Mouse (Mus musculus) testis, adult 2 months (tissue): Measurements from ENCODE around the gene Prcc. TPM values are rescaled to one million over a fixed set of nuclear protein-coding genes. Genes with fewer than 3 reads are reported as not detected.

Experiments used
- H3K27ac ChIP-seq: fragments of 200-500 bp; 2 replicates; pipeline ENCODE4 v1.5.1; 2012; ENCODE audit warnings: low read depth, low read length; ENCODE audit not compliant: control insufficient read depth, insufficient read depth
- H3K27me3 ChIP-seq: fragments of 200-500 bp; 2 replicates; pipeline ENCODE4 v1.6.1; 2012; ENCODE audit warnings: mild to moderate bottlenecking, low read length, moderate library complexity; ENCODE audit not compliant: control insufficient read depth, insufficient read depth
- H3K36me3 ChIP-seq: fragments of 200-500 bp; 2 replicates; pipeline ENCODE4 v1.6.1; 2012; ENCODE audit warnings: mild to moderate bottlenecking, low read length; ENCODE audit not compliant: control insufficient read depth, insufficient read depth
- H3K4me1 ChIP-seq: fragments of 200-500 bp; 2 replicates; pipeline ENCODE4 v1.6.1; 2012; ENCODE audit warnings: low read length; ENCODE audit not compliant: control insufficient read depth, insufficient read depth
- H3K4me3 ChIP-seq: fragments of 200-500 bp; 2 replicates; pipeline ENCODE4 v1.5.1; 2012; ENCODE audit warnings: low read depth, mild to moderate bottlenecking, low read length, moderate library complexity, mixed read lengths; ENCODE audit not compliant: control insufficient read depth
- CTCF ChIP-seq: fragments of 200-500 bp; IDR thresholded peaks from 2 replicates; pipeline ENCODE4 v1.5.1; 2012; ENCODE audit warnings: low read depth, mild to moderate bottlenecking, inconsistent platforms, low read length, moderate library complexity; ENCODE audit not compliant: control insufficient read depth, insufficient read depth, insufficient replicate concordance
- POLR2A ChIP-seq: fragments of 200-500 bp; IDR thresholded peaks from 2 replicates; pipeline ENCODE4 v1.6.1; 2012; ENCODE audit warnings: low read depth, mild to moderate bottlenecking, inconsistent platforms, low read length, moderate library complexity; ENCODE audit not compliant: control insufficient read depth
- polyA plus RNA-seq: library from polyadenylated mRNA; depleted of rRNA; stranded (reverse); fragments of >200 nt; gene quantifications from 2 replicates; pipeline ENCODE4 v1.2.3, GENCODE M21; 2012; rRNA removed

Prcc gene
- polyA plus RNA-seq, 1 experiment = 16.2 TPM

DNA sequence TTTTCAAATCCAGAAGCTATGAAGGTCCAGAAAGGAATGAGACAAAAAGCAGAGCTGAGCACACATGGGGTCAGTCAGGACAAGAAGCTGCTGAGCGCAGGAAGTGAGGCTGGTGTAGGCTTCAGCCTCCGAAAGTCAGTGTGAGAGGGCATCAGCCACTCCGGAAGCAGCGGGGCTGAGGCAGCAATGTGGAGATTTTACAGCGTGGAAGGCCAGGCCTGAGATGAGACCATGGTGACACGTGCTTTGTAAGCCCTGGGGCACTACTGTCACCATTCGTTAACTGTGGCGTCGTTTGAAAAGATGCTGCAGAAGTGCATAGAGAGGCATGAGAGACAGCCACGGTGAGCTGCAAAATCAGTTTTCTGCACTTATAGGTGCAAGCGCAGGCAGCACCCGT lies 67.2 kb downstream of the Prcc start:
- Histone ChIP-seq H3K4me3 (peak overlapping the region; percentile 76), H3K27ac (no peak overlapping the region), H3K36me3 (no peaks in the 10 kb centered on the region), H3K27me3 (no peaks in the 10 kb centered on the region), H3K4me1 (peaks cover 12% of the 10 kb centered on the region)
- TF ChIP-seq CTCF (no peak), POLR2A (0 out of 2 replicates have a peak, but pooled peaks have one; percentile 28)

DNA sequence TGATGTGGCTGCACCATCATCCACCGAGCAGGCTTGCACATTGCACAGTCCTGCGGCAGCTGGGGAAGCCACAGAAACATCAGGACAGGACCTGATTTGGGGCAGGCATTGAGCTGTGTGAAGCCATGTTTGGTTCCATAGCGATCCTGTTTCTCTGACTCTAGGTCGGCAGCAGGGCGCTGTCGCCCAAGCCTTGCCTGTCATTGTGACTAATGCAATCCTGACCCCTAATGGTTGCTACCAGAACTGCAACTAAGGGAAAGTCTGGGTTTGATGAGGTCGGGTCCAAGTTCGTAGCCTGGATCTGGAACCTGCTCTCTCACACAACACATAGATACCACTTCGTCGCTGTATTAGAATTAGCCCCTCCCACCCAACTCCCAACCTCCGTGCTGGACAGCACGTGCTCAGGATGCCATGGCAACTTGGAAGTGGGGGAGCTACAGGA lies 68.7 kb downstream of the Prcc start:
- TF ChIP-seq POLR2A = peak; percentile 35; the same call in 1 of the 2 replicates
- peak; percentile 82; the same call in 1 of the 2 replicates for TF ChIP-seq CTCF
- Histone ChIP-seq H3K4me1 (peaks cover 12% of the 10 kb centered on the region), H3K36me3 (no peaks in the 10 kb centered on the region), H3K4me3 (peak overlapping the region; percentile 76), H3K27ac (peak overlapping the region; percentile 3; the same call in 1 of the 2 replicates), H3K27me3 (no peaks in the 10 kb centered on the region)

DNA sequence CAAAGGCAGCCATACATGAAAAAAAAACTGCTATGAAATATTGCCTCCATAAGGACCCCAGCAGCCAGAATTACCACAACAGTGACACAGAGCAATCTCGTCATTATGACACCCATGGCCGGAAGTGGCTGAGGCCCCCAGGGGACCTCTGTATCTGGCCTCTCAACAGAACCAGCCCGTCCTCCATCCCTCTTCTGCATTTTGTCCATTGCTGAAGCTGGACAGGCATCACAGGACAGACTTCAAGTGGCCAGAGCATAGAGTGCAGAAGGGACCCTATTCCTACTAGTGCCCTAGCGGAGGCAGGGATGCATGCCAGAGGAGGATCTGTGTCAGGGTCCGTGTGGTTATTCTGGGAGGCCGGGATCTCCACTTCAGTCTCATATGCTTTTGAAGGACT lies 69.2 kb downstream of the Prcc start:
- Histone ChIP-seq H3K27me3 (no peaks in the 10 kb centered on the region), H3K4me1 (peaks cover 12% of the 10 kb centered on the region), H3K27ac (peak overlapping the region; percentile 3; the same call in 1 of the 2 replicates), H3K4me3 (peak overlapping the region; percentile 76), H3K36me3 (no peaks in the 10 kb centered on the region)
- TF ChIP-seq POLR2A (no peak), CTCF (no peak)

DNA sequence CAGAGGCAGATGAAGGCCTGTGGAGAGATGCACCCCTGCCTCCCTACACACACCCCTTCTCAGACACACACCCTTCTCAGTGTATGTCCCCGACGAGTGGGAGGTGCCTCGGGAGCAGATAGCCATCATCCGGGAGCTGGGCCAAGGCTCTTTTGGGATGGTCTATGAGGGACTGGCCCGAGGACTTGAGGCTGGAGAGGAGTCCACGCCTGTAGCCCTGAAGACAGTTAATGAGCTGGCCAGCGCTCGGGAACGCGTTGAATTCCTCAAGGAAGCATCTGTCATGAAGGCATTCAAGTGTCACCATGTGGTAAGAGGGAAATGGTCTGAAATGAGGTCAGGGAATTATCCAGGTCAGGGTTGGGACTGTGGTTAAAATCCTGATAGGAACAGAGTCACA lies 72.5 kb downstream of the Prcc start:
- TF ChIP-seq CTCF (no peak), POLR2A (no peak)
- Histone ChIP-seq H3K27ac (no peak overlapping the region), H3K4me1 (peaks cover 14% of the 10 kb centered on the region), H3K4me3 (no peak overlapping the region), H3K27me3 (no peaks in the 10 kb centered on the region), H3K36me3 (no peaks in the 10 kb centered on the region)

DNA sequence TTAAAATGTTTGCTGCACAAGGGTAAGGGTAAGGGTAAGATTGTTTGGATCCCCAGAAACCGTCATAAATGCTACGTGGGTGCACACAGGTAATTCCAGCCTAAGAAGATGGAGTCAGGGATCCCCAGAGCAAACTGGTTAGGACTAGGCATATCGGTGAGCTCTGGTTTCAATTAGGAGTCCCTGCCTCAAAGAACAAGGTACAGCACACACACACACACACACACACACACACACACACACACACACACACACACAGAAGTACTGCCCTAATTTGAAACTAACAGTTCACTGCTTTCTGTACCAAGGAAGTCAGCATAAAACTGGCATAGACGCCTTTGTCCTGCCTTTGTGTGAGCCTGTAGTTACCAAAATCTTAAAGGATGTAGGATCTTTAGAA lies 73.0 kb downstream of the Prcc start:
- H3K4me3 ChIP-seq = no peak overlapping the region
- no peaks in the 10 kb centered on the region for H3K27me3 ChIP-seq
- no peak for TF ChIP-seq CTCF
- no peak for TF ChIP-seq POLR2A
- H3K27ac ChIP-seq = no peak overlapping the region
- H3K36me3 ChIP-seq = no peaks in the 10 kb centered on the region
- H3K4me1 ChIP-seq = peaks cover 14% of the 10 kb centered on the region

DNA sequence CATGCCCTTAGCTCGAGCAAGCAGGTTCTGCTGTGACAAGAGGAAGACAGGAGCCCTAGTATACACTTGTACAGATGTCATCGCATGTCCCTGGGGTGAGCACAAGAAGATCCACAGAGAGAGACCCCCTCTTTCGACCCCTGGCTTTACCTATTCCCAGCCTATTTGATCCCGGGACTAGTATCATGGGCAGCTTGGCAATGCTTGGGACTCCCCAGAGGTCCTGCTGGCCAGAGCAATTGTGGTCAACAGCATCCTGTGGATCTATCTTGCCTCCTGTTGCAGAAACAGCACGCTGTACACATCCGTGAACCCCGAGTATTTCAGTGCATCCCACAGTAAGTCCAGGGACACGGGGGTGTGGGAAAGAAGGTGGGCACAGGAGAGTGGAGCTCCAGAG lies 74.1 kb downstream of the Prcc start:
- no peaks in the 10 kb centered on the region for H3K36me3 ChIP-seq
- H3K4me1 ChIP-seq = peaks cover 5% of the 10 kb centered on the region
- no peaks in the 10 kb centered on the region for H3K27me3 ChIP-seq
- no peak overlapping the region for H3K27ac ChIP-seq
- H3K4me3 ChIP-seq = no peak overlapping the region
- TF ChIP-seq CTCF (no peak), POLR2A (no peak)

DNA sequence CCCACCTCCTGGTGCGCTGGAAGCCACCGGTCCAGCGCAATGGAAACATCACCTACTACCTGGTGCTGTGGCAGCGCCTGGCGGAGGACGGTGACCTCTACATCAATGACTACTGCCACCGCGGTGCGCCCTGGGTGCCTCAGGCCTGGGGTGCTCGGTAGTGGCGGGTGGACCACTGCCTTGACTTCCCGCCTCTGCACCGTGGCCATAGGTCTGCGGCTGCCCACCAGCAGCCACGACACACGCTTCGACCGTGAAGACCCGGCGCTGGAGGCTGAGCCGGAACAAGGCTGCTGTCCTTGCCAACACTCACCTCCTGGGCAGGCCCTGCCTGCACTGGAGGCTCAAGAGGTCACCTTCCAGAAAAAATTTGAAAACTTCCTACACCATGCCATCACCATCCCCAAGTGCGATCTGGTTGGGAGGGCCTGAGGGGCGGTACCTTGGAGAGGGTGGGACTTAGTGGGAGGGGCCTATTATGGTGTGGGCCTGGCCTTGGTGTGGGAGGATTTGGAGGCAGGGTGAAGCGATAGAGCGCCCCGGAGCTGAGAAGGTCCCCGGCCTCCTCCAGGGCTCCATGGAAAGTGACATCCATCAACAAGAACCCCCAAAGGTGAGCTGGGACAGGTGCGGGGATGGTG lies 76.0 kb downstream of the Prcc start:
- Histone ChIP-seq H3K4me3 (no peak overlapping the region), H3K27me3 (no peaks in the 10 kb centered on the region), H3K36me3 (no peaks in the 10 kb centered on the region), H3K4me1 (peaks cover 2% of the 10 kb centered on the region), H3K27ac (no peak overlapping the region)
- TF ChIP-seq POLR2A = no peak
- TF ChIP-seq CTCF = no peak

Other genes with a start within 250 kb of the Prcc start
- gene Lrrc71, start 137.0 kb downstream of the Prcc start, polyA plus RNA-seq = 135 and 136 TPM in 2 replicates
- gene Ntrk1, start 90.4 kb downstream of the Prcc start, polyA plus RNA-seq = 0.64 and 0.94 TPM in 2 replicates
- gene Insrr, start 88.7 kb downstream of the Prcc start, polyA plus RNA-seq = 0.06 and 0.17 TPM in 2 replicates
- 4.1 and 4.3 TPM in 2 replicates for gene Pear1, start 61.3 kb downstream of the Prcc start, polyA plus RNA-seq
- gene Sh2d2a, start 38.9 kb downstream of the Prcc start, polyA plus RNA-seq = 0.04 and 0.10 TPM in 2 replicates
- gene Hdgf, start 20.7 kb upstream of the Prcc start, polyA plus RNA-seq = 167 and 171 TPM in 2 replicates
- gene Mrpl24, start 33.9 kb upstream of the Prcc start, polyA plus RNA-seq = 79.1 and 96.3 TPM in 2 replicates
- 59.9 and 60.6 TPM in 2 replicates for gene Isg20l2, start 44.7 kb upstream of the Prcc start, polyA plus RNA-seq
- 22.2 and 24.4 TPM in 2 replicates for gene Rrnad1, start 45.1 kb upstream of the Prcc start, polyA plus RNA-seq
- 0.26 and 2.0 TPM in 2 replicates for gene Crabp2, start 63.1 kb upstream of the Prcc start, polyA plus RNA-seq
- 0.26 and 0.51 TPM in 2 replicates for gene Nes, start 85.5 kb upstream of the Prcc start, polyA plus RNA-seq
- gene Bcan, start 114.6 kb upstream of the Prcc start, polyA plus RNA-seq = 0.13 and 0.23 TPM in 2 replicates
- 14.0 and 15.7 TPM in 2 replicates for gene Hapln2, start 142.0 kb upstream of the Prcc start, polyA plus RNA-seq
- gene Gpatch4, start 157.5 kb upstream of the Prcc start, polyA plus RNA-seq = 6.7 and 6.9 TPM in 2 replicates
- 61.7 and 61.8 TPM in 2 replicates for gene Naxe, start 172.9 kb upstream of the Prcc start, polyA plus RNA-seq
- gene Ttc24, start 192.7 kb upstream of the Prcc start, polyA plus RNA-seq = 176 and 193 TPM in 2 replicates
- 3.8 and 4.9 TPM in 2 replicates for gene Iqgap3, start 196.4 kb upstream of the Prcc start, polyA plus RNA-seq